Mouse (Mus musculus) forebrain, embryonic 12.5 days (tissue): ENCODE measurements around the gene Dnajc17. TPM values are rescaled to one million over a fixed set of nuclear protein-coding genes. Genes with fewer than 3 reads are reported as not detected.
A peak's percentile ranks its signal among the peaks of the same experiment; 100 is the strongest.

Source experiments
- ATAC-seq: fragments of 200-750 bp; cut with Nextera tagmentation; 2 replicates; pipeline ENCODE4 v1.8.0; 2017; ENCODE audit warnings: moderate TSS enrichment; ENCODE audit not compliant: low FRiP score
- H3K27ac ChIP-seq: fragments of 300-500 bp; sonication (generic); 2 replicates; pipeline ENCODE4 v1.5.1; 2016; ENCODE audit warnings: mild to moderate bottlenecking
- H3K27me3 ChIP-seq: fragments of 300-500 bp; sonication (generic); 2 replicates; pipeline ENCODE4 v1.6.1; 2016; ENCODE audit warnings: mild to moderate bottlenecking
- H3K36me3 ChIP-seq: fragments of 300-500 bp; sonication (generic); replicated peaks from 2 replicates; pipeline ENCODE4 v1.6.1; 2016; ENCODE audit warnings: mild to moderate bottlenecking
- H3K4me1 ChIP-seq: fragments of 300-500 bp; sonication (generic); 2 replicates; pipeline ENCODE4 v1.6.1; 2016
- H3K4me2 ChIP-seq: fragments of 300-500 bp; sonication (generic); 2 replicates; pipeline ENCODE4 v1.6.1; 2016; ENCODE audit warnings: mild to moderate bottlenecking, moderate library complexity
- H3K4me3 ChIP-seq: fragments of 300-500 bp; sonication (generic); replicated peaks from 2 replicates; pipeline ENCODE4 v1.5.1; 2016; ENCODE audit warnings: mild to moderate bottlenecking
- H3K9ac ChIP-seq: fragments of 300-500 bp; sonication (generic); 2 replicates; pipeline ENCODE4 v1.6.1; 2016; ENCODE audit warnings: mild to moderate bottlenecking
- H3K9me3 ChIP-seq: fragments of 300-500 bp; sonication (generic); 2 replicates; pipeline ENCODE4 v1.6.1; 2016
- WGBS: fragments of 180-500 bp; shearing (Covaris S2); methylation state at CpG from one replicate; pipeline ENCODE4 v1.1.7; 2016; 5-methylcytosine and 5-hydroxymethylcytosine counted together
- polyA plus RNA-seq: library from polyadenylated mRNA; unstranded; fragments of >200 nt; fragmentation: Nextera tagmentation; extraction: Ambion mirVana; gene quantifications from 2 replicates; pipeline ENCODE4 v1.2.1, GENCODE M21; 2016

The Dnajc17 gene
- polyA plus RNA-seq, 1 experiment from 2014 or later = 26.7 TPM

DNA sequence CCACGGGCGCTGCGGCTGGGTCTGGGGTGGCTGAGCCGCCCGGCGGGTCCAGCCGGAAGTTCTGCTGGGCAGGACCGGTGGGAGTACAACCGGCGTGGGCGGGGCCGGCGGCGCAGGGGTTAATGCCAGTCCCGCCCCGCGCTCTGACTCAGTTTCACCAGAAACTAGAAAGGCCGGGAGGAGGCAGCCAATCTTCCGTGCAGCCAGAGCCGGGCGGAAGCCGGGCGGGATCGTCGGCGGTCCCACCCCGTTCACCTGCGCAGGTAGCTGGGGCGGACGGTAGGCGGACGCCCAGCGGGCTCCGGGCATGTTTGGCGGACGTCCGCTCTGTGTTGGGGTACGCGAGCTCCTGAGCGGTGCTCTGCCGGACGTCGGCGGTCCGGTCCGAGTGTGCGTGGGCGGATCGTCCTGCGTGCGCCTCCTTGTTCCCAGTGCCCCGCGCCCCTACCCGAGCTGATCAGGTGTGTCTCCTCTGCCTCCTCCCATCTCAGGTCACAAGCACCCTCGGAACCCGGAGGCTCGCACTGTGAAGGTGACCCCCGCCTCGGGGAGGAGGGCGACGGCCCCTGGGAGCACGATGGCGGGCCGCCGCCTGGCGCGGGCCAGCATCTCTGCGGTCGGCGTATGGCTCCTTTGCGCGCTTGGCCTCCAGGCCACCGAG, 28.7 kb upstream of the Dnajc17 start, which contains the start of gene Spint1:
Gene Spint1 (plus strand): TSS at position 153 of the 661 bp plus-strand sequence.
- Histone ChIP-seq H3K4me2 (peak within 1 kb of the TSS; percentile 62), H3K4me3 (peak within 1 kb of the TSS; percentile 44), H3K36me3 (no peaks in the 10 kb centered on the region), H3K9ac (peak within 1 kb of the TSS; percentile 40; the same call in 1 of the 2 replicates), H3K9me3 (no peaks in the 10 kb centered on the region), H3K4me1 (peaks cover 14% of the 10 kb centered on the region), H3K27me3 (peaks cover 74% of the 10 kb centered on the region), H3K27ac (no peak within 1 kb of the TSS)
- under 1% methylated on average over 69 of the region's 73 CpGs for WGBS
- ATAC-seq = no peak

DNA sequence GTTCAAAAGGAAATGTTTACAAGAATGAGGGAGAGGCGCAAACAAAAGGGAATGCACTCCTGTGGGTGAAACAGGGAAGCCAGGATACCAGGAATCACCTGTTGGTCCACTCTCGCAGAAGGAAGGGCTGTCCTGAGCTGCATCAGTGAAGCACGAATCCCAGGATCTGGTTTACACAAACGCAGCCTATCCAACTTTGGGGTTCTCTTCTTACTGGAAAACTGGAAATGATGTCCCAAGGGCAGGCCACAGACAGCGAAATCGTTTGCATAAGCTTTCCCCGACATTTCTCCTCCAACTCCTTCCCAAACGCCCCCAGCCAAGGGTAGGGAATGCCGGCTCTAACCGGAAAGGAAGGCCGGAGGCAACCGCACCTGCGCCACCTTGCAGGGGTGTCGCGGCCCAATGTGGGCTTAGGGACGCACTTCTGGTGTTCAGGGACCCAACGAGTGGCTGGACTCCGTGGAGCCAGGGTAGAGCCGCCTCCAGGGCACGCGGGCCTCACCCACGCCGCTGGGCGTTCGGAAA, 28.2 kb upstream of the Dnajc17 start:
- H3K4me2 ChIP-seq = peak overlapping the region; percentile 62
- peak overlapping the region; percentile 44 for H3K4me3 ChIP-seq
- H3K36me3 ChIP-seq = no peaks in the 10 kb centered on the region
- ATAC-seq = no peak
- no peaks in the 10 kb centered on the region for H3K9me3 ChIP-seq
- peaks cover 73% of the 10 kb centered on the region for H3K27me3 ChIP-seq
- WGBS = 5% methylated on average over 25 of the region's 25 CpGs
- no peak overlapping the region for H3K27ac ChIP-seq
- H3K4me1 ChIP-seq = peaks cover 14% of the 10 kb centered on the region
- peak overlapping the region; percentile 40; the same call in 1 of the 2 replicates for H3K9ac ChIP-seq

DNA sequence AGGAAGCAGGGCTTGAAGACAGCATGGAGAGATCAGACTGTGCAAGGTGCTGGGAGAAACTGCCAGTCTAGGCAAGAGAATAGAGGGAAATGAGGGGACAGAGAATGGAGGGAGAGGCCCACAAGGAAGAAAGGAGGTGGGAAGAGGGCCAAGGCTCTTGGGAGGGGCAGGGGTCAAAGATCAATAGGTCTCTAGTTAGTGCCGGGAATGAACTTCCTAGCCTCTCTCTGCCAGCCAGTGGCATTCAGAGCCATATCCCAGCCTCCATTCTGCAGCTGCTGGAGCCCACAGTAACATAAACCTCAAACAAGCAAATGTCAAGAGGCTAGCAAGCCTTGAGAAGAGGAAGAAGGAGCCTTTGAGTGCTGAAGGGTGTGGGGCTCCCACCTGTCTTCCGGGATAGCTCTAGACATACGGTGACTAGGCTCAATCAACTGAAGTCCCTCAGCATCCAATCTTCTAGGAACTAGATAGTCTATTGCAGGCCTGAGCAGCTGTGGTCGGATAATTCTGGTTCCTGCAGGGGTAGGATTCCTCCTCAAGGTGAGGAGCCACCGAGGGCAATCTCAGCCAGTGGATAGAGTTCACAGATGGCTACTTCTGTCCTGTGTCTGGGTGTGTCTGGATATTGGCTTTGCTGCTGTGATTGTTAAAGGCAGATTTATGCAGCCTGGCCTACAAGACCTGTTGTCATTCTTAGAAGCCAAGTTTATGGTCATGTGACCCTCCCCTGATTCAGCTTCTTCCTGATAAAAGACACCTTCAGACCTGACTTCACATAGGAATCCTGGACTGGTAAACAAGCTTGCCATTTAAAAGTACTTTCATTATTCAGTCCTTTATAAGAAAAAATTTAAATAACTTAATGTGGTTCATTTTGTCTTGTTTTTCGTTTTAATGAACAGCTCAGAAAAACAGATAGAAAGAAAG, 21.4 kb upstream of the Dnajc17 start, which contains the start of gene Ppp1r14d:
Gene Ppp1r14d (minus strand): TSS at position 132 of the 930 bp plus-strand sequence.
- Histone ChIP-seq H3K4me2 (no peak within 1 kb of the TSS), H3K9ac (no peak within 1 kb of the TSS), H3K27me3 (peaks cover 27% of the 10 kb centered on the region), H3K4me3 (no peak within 1 kb of the TSS), H3K4me1 (no peaks in the 10 kb centered on the region), H3K27ac (no peak within 1 kb of the TSS), H3K36me3 (no peaks in the 10 kb centered on the region), H3K9me3 (no peaks in the 10 kb centered on the region)
- ATAC-seq = no peak
- WGBS = 71% methylated on average over 6 of the region's 6 CpGs

- Histone ChIP-seq H3K4me2 (peak overlapping the region; percentile 70), H3K9me3 (no peaks in the 10 kb centered on the region), H3K27ac (peak overlapping the region; percentile 87; the same call in 1 of the 2 replicates), H3K9ac (peak overlapping the region; percentile 79), H3K36me3 (peaks cover 30% of the 10 kb centered on the region), H3K4me3 (peak overlapping the region; percentile 74), H3K27me3 (no peaks in the 10 kb centered on the region), H3K4me1 (peaks cover 17% of the 10 kb centered on the region)
- WGBS = 2% methylated on average over 13 of the region's 13 CpGs
- ATAC-seq = peak; percentile 5
Observed at GRCm38 (mm10) chr2:119209176-119209507, 547 bp upstream of the Dnajc17 start.

DNA sequence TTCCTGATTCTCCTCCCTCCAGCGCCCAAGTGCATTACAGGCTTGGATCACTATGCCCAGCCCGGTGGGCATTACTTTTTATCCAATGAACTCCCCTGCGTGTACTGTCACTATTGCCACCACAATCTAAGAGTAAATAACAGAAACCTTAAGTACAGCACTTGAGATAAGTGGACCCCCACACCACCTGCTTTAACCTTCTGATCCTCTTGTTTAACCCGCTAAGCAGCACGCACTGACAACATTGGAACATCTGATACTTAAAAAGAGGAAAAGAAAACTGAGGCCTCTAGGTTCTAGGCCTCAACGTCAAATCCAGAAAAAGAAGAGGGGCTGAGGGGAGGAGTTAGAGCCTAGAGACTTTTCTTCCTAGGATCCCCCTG, 643 bp downstream of the Dnajc17 start:
- Histone ChIP-seq H3K36me3 (peaks cover 24% of the 10 kb centered on the region), H3K4me2 (peak overlapping the region; percentile 70), H3K27me3 (no peaks in the 10 kb centered on the region), H3K27ac (peak overlapping the region; percentile 87), H3K9me3 (no peaks in the 10 kb centered on the region), H3K9ac (peak overlapping the region; percentile 79), H3K4me1 (peaks cover 26% of the 10 kb centered on the region), H3K4me3 (peak overlapping the region; percentile 74)
- 20% methylated on average over 6 of the region's 6 CpGs for WGBS
- no peak; the same call in 1 of the 2 replicates for ATAC-seq

- H3K4me3 ChIP-seq = no peak overlapping the region
- H3K4me1 ChIP-seq = peaks cover 24% of the 10 kb centered on the region
- H3K27me3 ChIP-seq = no peaks in the 10 kb centered on the region
- H3K9me3 ChIP-seq = no peaks in the 10 kb centered on the region
- H3K36me3 ChIP-seq = no peaks in the 10 kb centered on the region
- H3K27ac ChIP-seq = no peak overlapping the region
- ATAC-seq = no peak
- no peak overlapping the region for H3K4me2 ChIP-seq
- no peak overlapping the region for H3K9ac ChIP-seq
- 80% methylated on average over 4 of the region's 4 CpGs for WGBS
Observed at GRCm38 (mm10) chr2:119203871-119204460, 4.6 kb downstream of the Dnajc17 start.

GRCm38 (mm10) chr2:119202914-119203453, 5.6 kb downstream of the Dnajc17 start:
- Histone ChIP-seq H3K27me3 (no peaks in the 10 kb centered on the region), H3K4me2 (no peak overlapping the region), H3K4me1 (peaks cover 28% of the 10 kb centered on the region), H3K9ac (no peak overlapping the region), H3K9me3 (no peaks in the 10 kb centered on the region), H3K4me3 (no peak overlapping the region), H3K36me3 (no peaks in the 10 kb centered on the region), H3K27ac (no peak overlapping the region)
- WGBS = 69% methylated on average over 5 of the region's 5 CpGs
- ATAC-seq = no peak

- Histone ChIP-seq H3K9ac (no peak overlapping the region), H3K27me3 (no peaks in the 10 kb centered on the region), H3K4me2 (no peak overlapping the region), H3K27ac (no peak overlapping the region), H3K36me3 (no peaks in the 10 kb centered on the region), H3K4me3 (no peak overlapping the region), H3K9me3 (no peaks in the 10 kb centered on the region), H3K4me1 (peaks cover 24% of the 10 kb centered on the region)
- no peak for ATAC-seq
- WGBS = 49% methylated on average over 3 of the region's 3 CpGs
Observed at GRCm38 (mm10) chr2:119198934-119199333, 9.7 kb downstream of the Dnajc17 start.

GRCm38 (mm10) chr2:119198049-119198448, 10.5 kb downstream of the Dnajc17 start:
- H3K4me2 ChIP-seq = no peak overlapping the region
- no peak overlapping the region; the same call in 1 of the 2 replicates for H3K9ac ChIP-seq
- ATAC-seq = no peak
- H3K27me3 ChIP-seq = no peaks in the 10 kb centered on the region
- 14% methylated on average over 1 of the region's 1 CpGs for WGBS
- no peaks in the 10 kb centered on the region for H3K9me3 ChIP-seq
- H3K4me1 ChIP-seq = peaks cover 17% of the 10 kb centered on the region
- no peak overlapping the region for H3K27ac ChIP-seq
- no peaks in the 10 kb centered on the region for H3K36me3 ChIP-seq
- no peak overlapping the region for H3K4me3 ChIP-seq

DNA sequence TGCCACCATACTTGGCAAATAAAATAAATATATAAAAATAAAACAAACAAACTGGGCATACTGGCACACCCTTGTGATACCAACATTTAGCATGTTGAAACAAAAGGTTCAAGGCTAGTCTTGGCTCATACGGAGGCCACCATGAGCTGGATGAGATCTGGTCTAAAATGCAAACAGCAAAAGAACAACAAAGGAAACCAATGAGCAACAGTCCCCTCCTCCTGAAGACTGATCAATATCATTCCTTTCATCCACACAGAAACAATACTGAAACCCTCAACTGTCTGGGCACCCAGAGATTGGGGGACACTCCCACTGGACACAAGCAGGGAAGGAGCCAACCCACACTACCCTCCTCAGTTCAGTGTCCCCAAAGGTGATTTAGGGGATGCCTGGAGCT, 11.1 kb downstream of the Dnajc17 start:
- Histone ChIP-seq H3K9me3 (no peaks in the 10 kb centered on the region), H3K4me1 (peaks cover 12% of the 10 kb centered on the region; the same call in 1 of the 2 replicates), H3K9ac (no peak overlapping the region), H3K27me3 (no peaks in the 10 kb centered on the region), H3K4me2 (no peak overlapping the region), H3K4me3 (no peak overlapping the region), H3K27ac (no peak overlapping the region), H3K36me3 (no peaks in the 10 kb centered on the region)
- 97% methylated on average over 1 of the region's 1 CpGs for WGBS
- ATAC-seq = no peak

DNA sequence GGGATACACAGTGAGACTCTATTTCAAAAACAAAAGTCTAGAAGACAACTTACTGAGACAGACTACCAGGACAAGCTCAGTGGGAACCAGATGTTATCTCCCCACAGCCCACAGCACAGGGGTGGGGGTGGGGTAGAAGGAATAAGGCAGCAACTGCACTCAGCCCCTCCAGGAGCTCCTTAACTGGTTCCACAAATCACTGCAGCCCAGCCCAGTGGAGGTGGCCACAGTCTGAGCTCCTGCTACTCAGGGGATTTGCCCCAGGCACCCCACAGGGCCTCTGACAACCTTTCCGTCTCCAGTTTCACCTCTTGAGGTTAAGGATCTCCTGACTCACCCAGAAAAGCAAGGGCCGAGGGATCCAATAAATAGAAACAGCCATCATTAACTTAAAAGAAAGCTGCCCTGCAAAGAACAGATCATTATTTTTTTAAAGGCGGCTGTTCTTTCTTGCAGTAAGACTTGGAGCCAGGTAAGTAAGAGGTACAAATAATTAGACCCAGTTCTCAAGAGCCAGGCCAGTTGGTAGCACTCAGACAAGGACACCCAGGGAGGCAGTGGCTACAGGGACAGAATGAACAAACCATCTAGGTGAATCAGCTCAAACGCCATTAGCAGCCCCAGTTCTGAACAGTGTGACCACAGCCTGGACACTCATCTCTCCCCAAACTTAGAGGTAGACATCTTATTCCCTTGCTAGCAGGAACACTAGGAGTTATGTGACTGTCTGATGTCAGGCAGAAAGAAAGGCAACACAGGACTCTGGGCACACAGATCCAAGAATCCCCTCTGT, 12.1 kb downstream of the Dnajc17 start:
- H3K36me3 ChIP-seq = no peaks in the 10 kb centered on the region
- WGBS = 23% methylated on average over 4 of the region's 4 CpGs
- no peak overlapping the region for H3K9ac ChIP-seq
- peaks cover 12% of the 10 kb centered on the region; the same call in 1 of the 2 replicates for H3K4me1 ChIP-seq
- no peaks in the 10 kb centered on the region for H3K27me3 ChIP-seq
- H3K27ac ChIP-seq = no peak overlapping the region
- H3K4me2 ChIP-seq = no peak overlapping the region
- no peak for ATAC-seq
- H3K4me3 ChIP-seq = no peak overlapping the region
- no peaks in the 10 kb centered on the region for H3K9me3 ChIP-seq
